Mouse (Mus musculus) 416B (cell line): Measurements from ENCODE around the gene Adssl1.

Experiments used
- DNase-seq: peaks from one replicate; pipeline ENCODE4 v3.0.0; 2011; ENCODE audit warnings: low read depth

Gene Adssl1

GRCm38 (mm10) chr12:112653157-112653824, 33.4 kb downstream of the Adssl1 start:
- DNase-seq, result peak; percentile 87

- DNase-seq, result no peak
Observed at GRCm38 (mm10) chr12:112654076-112654475, 34.2 kb downstream of the Adssl1 start.

GRCm38 (mm10) chr12:112658619-112659018, 38.8 kb downstream of the Adssl1 start:
- peak; percentile 34 for DNase-seq

GRCm38 (mm10) chr12:112659109-112659508, 39.3 kb downstream of the Adssl1 start:
- DNase-seq, result peak; percentile 27

GRCm38 (mm10) chr12:112660576-112661326, 40.9 kb downstream of the Adssl1 start:
- DNase-seq, result no peak

GRCm38 (mm10) chr12:112661327-112661605, 41.4 kb downstream of the Adssl1 start:
- no peak for DNase-seq

- DNase-seq, result no peak
Observed at GRCm38 (mm10) chr12:112661851-112662250, 42.0 kb downstream of the Adssl1 start.

GRCm38 (mm10) chr12:112663303-112663702, 43.5 kb downstream of the Adssl1 start:
- DNase-seq, result no peak

GRCm38 (mm10) chr12:112663716-112664115, 43.9 kb downstream of the Adssl1 start:
- no peak for DNase-seq

GRCm38 (mm10) chr12:112664124-112664523, 44.3 kb downstream of the Adssl1 start:
- DNase-seq, result no peak

- DNase-seq, result no peak
Observed at GRCm38 (mm10) chr12:112664656-112665055, 44.8 kb downstream of the Adssl1 start.

- peak; percentile 30 for DNase-seq
Observed at GRCm38 (mm10) chr12:112665445-112665844, 45.6 kb downstream of the Adssl1 start.

GRCm38 (mm10) chr12:112665881-112666544, 46.2 kb downstream of the Adssl1 start:
- no peak for DNase-seq

GRCm38 (mm10) chr12:112667619-112668297, 47.9 kb downstream of the Adssl1 start:
- no peak for DNase-seq

GRCm38 (mm10) chr12:112670718-112671393, 51.0 kb downstream of the Adssl1 start:
- no peak for DNase-seq

- DNase-seq, result no peak
Observed at GRCm38 (mm10) chr12:112671891-112672290, 52.0 kb downstream of the Adssl1 start.

- peak; percentile 64 for DNase-seq
Observed at GRCm38 (mm10) chr12:112672744-112673575, 53.1 kb downstream of the Adssl1 start.

- peak; percentile 41 for DNase-seq
Observed at GRCm38 (mm10) chr12:112673576-112674091, 53.8 kb downstream of the Adssl1 start.

- DNase-seq, result peak; percentile 94
Observed at GRCm38 (mm10) chr12:112674132-112675011, 54.5 kb downstream of the Adssl1 start, which contains the start of gene Akt1. TSS of gene Akt1 (minus strand) at chr12:112674884.
